Mouse (Mus musculus) testis, adult 2 months (tissue): ENCODE measurements around the gene Slc8a3. TPM values are rescaled to one million over a fixed set of nuclear protein-coding genes. Genes with fewer than 3 reads are reported as not detected.

Source experiments
- H3K27ac ChIP-seq: fragments of 200-500 bp; 2 replicates; pipeline ENCODE4 v1.5.1; 2012; ENCODE audit warnings: low read depth, low read length; ENCODE audit not compliant: control insufficient read depth, insufficient read depth
- H3K27me3 ChIP-seq: fragments of 200-500 bp; 2 replicates; pipeline ENCODE4 v1.6.1; 2012; ENCODE audit warnings: mild to moderate bottlenecking, low read length, moderate library complexity; ENCODE audit not compliant: control insufficient read depth, insufficient read depth
- H3K36me3 ChIP-seq: fragments of 200-500 bp; 2 replicates; pipeline ENCODE4 v1.6.1; 2012; ENCODE audit warnings: mild to moderate bottlenecking, low read length; ENCODE audit not compliant: control insufficient read depth, insufficient read depth
- H3K4me1 ChIP-seq: fragments of 200-500 bp; 2 replicates; pipeline ENCODE4 v1.6.1; 2012; ENCODE audit warnings: low read length; ENCODE audit not compliant: control insufficient read depth, insufficient read depth
- H3K4me3 ChIP-seq: fragments of 200-500 bp; 2 replicates; pipeline ENCODE4 v1.5.1; 2012; ENCODE audit warnings: low read depth, mild to moderate bottlenecking, low read length, moderate library complexity, mixed read lengths; ENCODE audit not compliant: control insufficient read depth
- CTCF ChIP-seq: fragments of 200-500 bp; IDR thresholded peaks from 2 replicates; pipeline ENCODE4 v1.5.1; 2012; ENCODE audit warnings: low read depth, mild to moderate bottlenecking, inconsistent platforms, low read length, moderate library complexity; ENCODE audit not compliant: control insufficient read depth, insufficient read depth, insufficient replicate concordance
- POLR2A ChIP-seq: fragments of 200-500 bp; IDR thresholded peaks from 2 replicates; pipeline ENCODE4 v1.6.1; 2012; ENCODE audit warnings: low read depth, mild to moderate bottlenecking, inconsistent platforms, low read length, moderate library complexity; ENCODE audit not compliant: control insufficient read depth
- polyA plus RNA-seq: library from polyadenylated mRNA; depleted of rRNA; stranded (reverse); fragments of >200 nt; gene quantifications from 2 replicates; pipeline ENCODE4 v1.2.3, GENCODE M21; 2012

Slc8a3 gene
- polyA plus RNA-seq, 1 experiment = 0.07 TPM

- Histone ChIP-seq H3K4me1 (no peaks in the 10 kb centered on the region), H3K27me3 (no peaks in the 10 kb centered on the region), H3K36me3 (no peaks in the 10 kb centered on the region), H3K4me3 (no peak overlapping the region), H3K27ac (no peak overlapping the region)
- TF ChIP-seq POLR2A = no peak
- TF ChIP-seq CTCF = no peak
These were observed 166.9 kb downstream of the Slc8a3 start for GRCm38 (mm10) chr12:81166092-81166491.

GRCm38 (mm10) chr12:81163566-81163965 is 169.4 kb downstream of the Slc8a3 start:
- Histone ChIP-seq H3K36me3 (no peaks in the 10 kb centered on the region), H3K4me3 (no peak overlapping the region), H3K27me3 (no peaks in the 10 kb centered on the region), H3K27ac (no peak overlapping the region), H3K4me1 (no peaks in the 10 kb centered on the region)
- TF ChIP-seq POLR2A = no peak

GRCm38 (mm10) chr12:81163131-81163530 is 169.8 kb downstream of the Slc8a3 start:
- Histone ChIP-seq H3K27ac (no peak overlapping the region), H3K4me3 (no peak overlapping the region), H3K4me1 (no peaks in the 10 kb centered on the region), H3K36me3 (no peaks in the 10 kb centered on the region), H3K27me3 (no peaks in the 10 kb centered on the region)
- TF ChIP-seq CTCF = no peak
- TF ChIP-seq POLR2A = no peak

GRCm38 (mm10) chr12:81161282-81161681 is 171.7 kb downstream of the Slc8a3 start:
- Histone ChIP-seq H3K27ac (peak overlapping the region; percentile 17; the same call in 1 of the 2 replicates), H3K36me3 (no peaks in the 10 kb centered on the region), H3K4me1 (0 out of 2 replicates have a peak, but pooled peaks cover 2% of the 10 kb centered on the region), H3K27me3 (no peaks in the 10 kb centered on the region), H3K4me3 (no peak overlapping the region)
- TF ChIP-seq POLR2A = no peak
- TF ChIP-seq CTCF = no peak

- TF ChIP-seq CTCF (peak; percentile 56; the same call in 1 of the 2 replicates), POLR2A (no peak)
- H3K4me3 ChIP-seq = no peak overlapping the region
- peak overlapping the region; percentile 17; the same call in 1 of the 2 replicates for H3K27ac ChIP-seq
- H3K4me1 ChIP-seq = 0 out of 2 replicates have a peak, but pooled peaks cover 2% of the 10 kb centered on the region
- H3K36me3 ChIP-seq = no peaks in the 10 kb centered on the region
- no peaks in the 10 kb centered on the region for H3K27me3 ChIP-seq
These were observed 172.1 kb downstream of the Slc8a3 start for GRCm38 (mm10) chr12:81160831-81161230.

- no peaks in the 10 kb centered on the region for H3K36me3 ChIP-seq
- TF ChIP-seq CTCF = no peak
- no peak for TF ChIP-seq POLR2A
- 0 out of 2 replicates have a peak, but pooled peaks cover 2% of the 10 kb centered on the region for H3K4me1 ChIP-seq
- no peak overlapping the region for H3K4me3 ChIP-seq
- no peak overlapping the region for H3K27ac ChIP-seq
- no peaks in the 10 kb centered on the region for H3K27me3 ChIP-seq
These were observed 172.6 kb downstream of the Slc8a3 start for GRCm38 (mm10) chr12:81160425-81160824.

- no peaks in the 10 kb centered on the region for H3K36me3 ChIP-seq
- H3K27ac ChIP-seq = peak overlapping the region; percentile 6; the same call in 1 of the 2 replicates
- H3K4me1 ChIP-seq = 0 out of 2 replicates have a peak, but pooled peaks cover 2% of the 10 kb centered on the region
- H3K27me3 ChIP-seq = no peaks in the 10 kb centered on the region
- TF ChIP-seq POLR2A (no peak), CTCF (no peak)
- no peak overlapping the region for H3K4me3 ChIP-seq
These were observed 173.0 kb downstream of the Slc8a3 start for GRCm38 (mm10) chr12:81159947-81160346.

- H3K27ac ChIP-seq = peak overlapping the region; percentile 70
- TF ChIP-seq POLR2A = no peak
- TF ChIP-seq CTCF = no peak
- no peak overlapping the region for H3K4me3 ChIP-seq
- H3K4me1 ChIP-seq = 0 out of 2 replicates have a peak, but pooled peaks cover 2% of the 10 kb centered on the region
- no peaks in the 10 kb centered on the region for H3K27me3 ChIP-seq
- no peaks in the 10 kb centered on the region for H3K36me3 ChIP-seq
These were observed 176.1 kb downstream of the Slc8a3 start for GRCm38 (mm10) chr12:81156841-81157240.
